Mouse (Mus musculus): ENCODE results near the gene Taar7b. TPM values are rescaled to one million over a fixed set of nuclear protein-coding genes. Genes with fewer than 3 reads are reported as not detected.

Gene Taar7b
- polyA plus RNA-seq (2015; fragmentation: Nextera tagmentation; extraction: Ambion mirVana), result 0.15 TPM in 1 of 2 replicates, not detected in the other

DNA sequence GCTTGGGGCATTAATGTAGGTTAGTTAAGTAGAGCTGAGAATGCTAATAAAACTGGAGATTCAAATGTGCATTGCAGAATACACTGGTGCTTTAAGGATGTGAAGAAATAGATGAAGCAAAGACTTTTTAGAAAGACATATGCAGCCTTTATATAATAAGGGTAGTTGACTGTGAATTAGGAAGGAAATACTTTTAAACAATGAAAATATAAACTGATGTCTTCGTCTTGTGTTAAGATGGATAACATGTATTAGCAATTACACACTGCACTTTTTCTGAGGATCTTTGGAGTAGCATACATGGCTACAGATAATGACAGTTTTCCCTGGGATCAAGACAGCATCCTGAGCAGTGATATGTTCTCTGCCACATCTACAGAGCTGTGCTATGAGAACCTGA is at the start of gene Taar7b:
TSS of gene Taar7b (plus strand) at position 301 of the 400 bp plus-strand sequence.
- H3K4me3 ChIP-seq (replicated peaks), result no peak within 1 kb of the TSS
- no peak within 1 kb of the TSS for H3K9ac ChIP-seq
- H3K36me3 ChIP-seq, result no peaks in the 10 kb centered on the region
- H3K4me1 ChIP-seq, result no peaks in the 10 kb centered on the region
- 80% methylated on average over 1 of the region's 1 CpGs for WGBS
- no peaks in the 10 kb centered on the region for H3K27me3 ChIP-seq
- no peak for ATAC-seq (ENCODE audit: insufficient number of reproducible peaks, low FRiP score, low TSS enrichment, low read depth)
- no peak within 1 kb of the TSS for H3K4me2 ChIP-seq (replicated peaks)
- H3K9me3 ChIP-seq (replicated peaks), result no peaks in the 10 kb centered on the region
- no peak within 1 kb of the TSS for H3K27ac ChIP-seq (replicated peaks)

DNA sequence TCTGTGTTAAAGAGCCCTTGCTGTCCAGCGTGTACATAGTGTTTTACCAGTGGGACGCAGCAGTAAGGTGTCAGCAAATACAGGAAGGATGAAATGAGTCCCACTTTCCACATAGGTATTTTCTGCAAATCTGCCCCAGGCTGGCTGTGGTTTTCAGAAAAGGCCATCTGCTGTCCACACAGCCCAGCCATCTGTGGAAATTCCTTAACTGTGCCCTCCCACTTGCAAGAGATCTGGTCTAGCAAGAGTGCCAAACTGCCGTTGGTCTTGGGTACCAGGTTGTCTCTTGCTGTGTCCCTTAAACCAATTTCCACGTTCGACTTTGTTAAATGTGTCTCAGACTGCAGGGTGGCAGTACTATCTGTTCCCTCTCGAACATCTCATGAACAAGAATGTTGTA is 48.0 kb upstream of the Taar7b start:
- no peaks in the 10 kb centered on the region for H3K27me3 ChIP-seq
- no peaks in the 10 kb centered on the region for H3K36me3 ChIP-seq
- H3K27ac ChIP-seq (replicated peaks), result no peak overlapping the region
- H3K4me3 ChIP-seq (replicated peaks), result no peak overlapping the region
- WGBS, result 76% methylated on average over 6 of the region's 6 CpGs
- H3K4me1 ChIP-seq, result no peaks in the 10 kb centered on the region
- no peak overlapping the region for H3K9ac ChIP-seq
- no peak for ATAC-seq (ENCODE audit: insufficient number of reproducible peaks, low FRiP score, low TSS enrichment, low read depth)
- no peak overlapping the region for H3K4me2 ChIP-seq (replicated peaks)
- no peaks in the 10 kb centered on the region for H3K9me3 ChIP-seq (replicated peaks)

DNA sequence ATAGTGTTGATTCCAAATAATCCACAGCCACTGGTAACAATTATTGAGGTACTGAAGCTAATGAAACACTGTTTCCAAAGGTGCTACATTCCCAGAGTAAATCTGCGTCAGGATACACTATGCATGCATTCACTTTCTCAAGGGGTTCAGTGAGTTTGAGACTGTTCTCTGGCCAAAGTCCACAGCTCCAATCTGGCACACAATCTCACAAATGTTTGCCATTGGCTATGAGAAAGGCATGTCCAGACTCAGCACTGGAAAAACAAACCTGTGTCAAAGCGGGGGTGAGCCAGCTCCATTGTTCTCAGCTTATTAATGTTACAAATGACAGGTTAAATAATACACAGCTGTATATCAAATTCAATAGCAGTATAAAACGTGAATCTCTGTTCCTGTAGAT is 40.7 kb upstream of the Taar7b start:
- H3K4me3 ChIP-seq (replicated peaks), result no peak overlapping the region
- no peaks in the 10 kb centered on the region for H3K9me3 ChIP-seq (replicated peaks)
- no peak overlapping the region for H3K4me2 ChIP-seq (replicated peaks)
- ATAC-seq (ENCODE audit: insufficient number of reproducible peaks, low FRiP score, low TSS enrichment, low read depth), result no peak
- H3K4me1 ChIP-seq, result no peaks in the 10 kb centered on the region
- no peak overlapping the region for H3K27ac ChIP-seq (replicated peaks)
- 45% methylated on average over 3 of the region's 3 CpGs for WGBS
- H3K36me3 ChIP-seq, result no peaks in the 10 kb centered on the region
- H3K9ac ChIP-seq, result no peak overlapping the region
- H3K27me3 ChIP-seq, result no peaks in the 10 kb centered on the region

DNA sequence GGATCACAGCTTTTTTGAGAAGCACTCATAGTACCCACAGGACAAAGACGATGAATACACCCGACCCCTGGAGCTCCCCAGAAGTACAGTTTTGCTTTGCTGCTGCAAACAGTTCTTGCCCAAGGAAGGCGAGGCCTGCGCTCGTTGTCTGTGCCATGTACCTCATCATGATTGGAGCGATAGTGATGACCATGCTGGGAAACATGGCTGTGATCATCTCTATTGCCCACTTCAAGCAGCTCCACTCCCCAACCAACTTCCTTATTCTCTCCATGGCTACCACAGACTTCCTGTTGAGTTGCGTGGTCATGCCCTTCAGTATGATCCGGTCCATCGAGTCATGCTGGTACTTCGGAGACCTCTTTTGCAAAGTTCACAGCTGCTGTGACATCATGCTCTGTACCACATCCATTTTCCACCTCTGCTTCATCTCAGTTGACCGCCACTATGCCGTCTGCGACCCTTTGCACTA is 39.3 kb upstream of the Taar7b start, which contains the start of gene Taar4:
TSS of gene Taar4 (plus strand) at position 51 of the 472 bp plus-strand sequence.
- 96% methylated on average over 13 of the region's 13 CpGs for WGBS
- ATAC-seq (ENCODE audit: insufficient number of reproducible peaks, low FRiP score, low TSS enrichment, low read depth), result no peak
- Histone ChIP-seq H3K27ac (replicated peaks) (no peak within 1 kb of the TSS), H3K4me3 (replicated peaks) (no peak within 1 kb of the TSS), H3K4me1 (no peaks in the 10 kb centered on the region), H3K27me3 (no peaks in the 10 kb centered on the region), H3K9ac (no peak within 1 kb of the TSS), H3K4me2 (replicated peaks) (no peak within 1 kb of the TSS), H3K36me3 (no peaks in the 10 kb centered on the region), H3K9me3 (replicated peaks) (no peaks in the 10 kb centered on the region)

DNA sequence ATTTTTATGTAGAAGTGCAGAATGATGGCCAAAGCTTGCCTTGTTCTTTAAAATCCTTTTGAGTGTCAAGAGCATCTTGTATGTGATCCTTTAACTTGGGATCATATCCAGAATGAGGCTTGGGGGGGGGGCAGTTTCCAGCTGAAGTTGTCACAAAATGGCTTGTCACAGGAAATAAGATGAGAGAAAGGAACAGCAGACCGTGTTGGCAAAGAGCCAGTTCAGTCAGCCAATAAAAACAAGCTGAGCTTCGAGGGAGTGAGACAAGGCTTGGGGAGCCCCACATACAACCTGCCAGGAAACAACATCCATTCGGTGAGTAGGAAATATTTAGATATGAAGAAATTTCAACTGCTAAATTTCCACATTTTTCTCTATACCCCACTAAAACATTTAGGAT is 36.3 kb upstream of the Taar7b start:
- H3K9ac ChIP-seq, result no peak overlapping the region
- no peak for ATAC-seq (ENCODE audit: insufficient number of reproducible peaks, low FRiP score, low TSS enrichment, low read depth)

DNA sequence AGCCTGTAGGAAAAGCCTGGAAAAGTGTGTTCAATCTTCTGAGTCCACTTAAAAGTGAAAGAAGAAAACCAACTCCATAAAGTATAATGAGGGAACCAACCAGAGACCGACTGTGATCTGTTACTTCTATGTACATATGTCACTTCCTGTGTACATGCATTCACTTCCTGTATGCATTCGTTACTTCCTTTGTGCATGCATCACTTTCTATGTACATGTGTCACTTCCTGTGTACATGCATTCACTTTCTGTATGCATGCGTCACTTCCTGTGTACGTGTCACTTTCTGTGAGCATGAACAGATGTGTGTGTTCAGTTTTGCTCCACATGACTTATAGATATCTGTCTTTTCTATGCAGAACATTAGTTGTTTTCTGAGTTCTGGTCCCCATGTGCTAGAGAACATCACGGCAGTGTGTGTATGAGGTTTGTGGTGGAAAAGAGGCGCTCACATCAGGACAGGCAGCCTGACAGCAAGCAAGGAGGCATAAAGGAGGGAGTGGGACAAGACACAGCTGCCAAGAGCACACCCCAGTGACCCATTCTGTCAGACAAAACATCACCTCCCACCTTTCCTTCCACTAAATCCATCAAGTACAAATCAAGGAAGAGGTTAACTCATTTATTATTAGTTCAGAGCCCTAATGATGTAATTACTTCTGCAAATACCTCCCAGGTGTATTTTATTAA is 34.7 kb upstream of the Taar7b start:
- Histone ChIP-seq H3K36me3 (no peaks in the 10 kb centered on the region), H3K4me3 (replicated peaks) (no peak overlapping the region), H3K27ac (replicated peaks) (no peak overlapping the region), H3K9me3 (replicated peaks) (no peaks in the 10 kb centered on the region), H3K4me2 (replicated peaks) (no peak overlapping the region), H3K27me3 (no peaks in the 10 kb centered on the region), H3K4me1 (no peaks in the 10 kb centered on the region), H3K9ac (no peak overlapping the region)
- ATAC-seq (ENCODE audit: insufficient number of reproducible peaks, low FRiP score, low TSS enrichment, low read depth), result no peak
- WGBS, result 81% methylated on average over 6 of the region's 6 CpGs

More for the DNA sequence above, 36.3 kb upstream of the Taar7b start:
- Histone ChIP-seq H3K4me1 (no peaks in the 10 kb centered on the region), H3K9me3 (replicated peaks) (no peaks in the 10 kb centered on the region), H3K27ac (replicated peaks) (no peak overlapping the region), H3K4me2 (replicated peaks) (no peak overlapping the region), H3K27me3 (no peaks in the 10 kb centered on the region), H3K4me3 (replicated peaks) (no peak overlapping the region), H3K36me3 (no peaks in the 10 kb centered on the region)
- 41% methylated on average over 3 of the region's 3 CpGs for WGBS

DNA sequence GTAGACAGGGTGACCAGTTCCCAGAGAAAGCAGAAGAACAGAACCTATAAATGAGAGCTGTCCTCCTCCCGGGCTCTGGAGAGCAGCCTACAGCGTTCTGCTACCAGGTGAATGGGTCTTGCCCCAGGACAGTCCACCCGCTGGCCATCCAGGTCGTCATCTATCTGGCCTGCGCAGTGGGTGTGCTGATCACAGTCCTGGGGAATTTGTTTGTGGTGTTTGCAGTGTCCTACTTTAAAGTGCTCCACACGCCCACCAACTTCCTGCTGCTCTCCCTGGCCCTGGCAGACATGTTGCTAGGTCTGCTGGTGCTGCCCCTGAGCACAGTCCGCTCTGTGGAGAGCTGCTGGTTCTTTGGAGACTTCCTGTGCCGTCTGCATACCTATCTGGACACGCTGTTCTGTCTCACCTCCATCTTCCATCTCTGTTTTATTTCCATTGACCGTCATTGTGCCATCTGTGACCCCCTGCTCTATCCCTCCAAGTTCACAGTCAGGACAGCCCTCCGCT is 29.0 kb upstream of the Taar7b start, which contains the start of gene Taar5:
TSS of gene Taar5 (plus strand) at position 51 of the 510 bp plus-strand sequence.
- Histone ChIP-seq H3K4me1 (no peaks in the 10 kb centered on the region), H3K4me2 (replicated peaks) (no peak within 1 kb of the TSS), H3K9me3 (replicated peaks) (no peaks in the 10 kb centered on the region), H3K36me3 (no peaks in the 10 kb centered on the region), H3K9ac (no peak within 1 kb of the TSS), H3K27me3 (no peaks in the 10 kb centered on the region), H3K27ac (replicated peaks) (no peak within 1 kb of the TSS), H3K4me3 (replicated peaks) (no peak within 1 kb of the TSS)
- no peak for ATAC-seq (ENCODE audit: insufficient number of reproducible peaks, low FRiP score, low TSS enrichment, low read depth)
- WGBS, result 88% methylated on average over 11 of the region's 11 CpGs

DNA sequence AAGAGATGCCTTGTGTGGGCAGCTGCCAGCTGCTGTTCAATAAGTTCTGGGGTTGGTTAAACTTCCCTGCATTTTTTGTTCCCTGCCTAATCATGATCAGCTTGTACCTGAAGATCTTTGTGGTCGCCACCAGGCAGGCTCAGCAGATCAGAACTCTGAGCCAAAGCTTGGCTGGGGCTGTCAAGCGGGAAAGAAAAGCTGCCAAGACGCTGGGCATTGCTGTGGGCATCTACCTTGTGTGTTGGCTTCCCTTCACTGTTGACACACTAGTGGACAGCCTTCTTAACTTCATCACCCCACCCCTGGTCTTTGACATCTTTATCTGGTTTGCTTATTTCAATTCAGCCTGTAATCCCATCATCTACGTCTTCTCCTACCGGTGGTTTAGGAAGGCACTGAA is 28.5 kb upstream of the Taar7b start:
- Histone ChIP-seq H3K27me3 (no peaks in the 10 kb centered on the region), H3K4me1 (no peaks in the 10 kb centered on the region), H3K27ac (replicated peaks) (no peak overlapping the region), H3K9me3 (replicated peaks) (no peaks in the 10 kb centered on the region), H3K4me2 (replicated peaks) (no peak overlapping the region), H3K36me3 (no peaks in the 10 kb centered on the region), H3K9ac (no peak overlapping the region), H3K4me3 (replicated peaks) (no peak overlapping the region)
- WGBS, result 81% methylated on average over 5 of the region's 5 CpGs
- ATAC-seq (ENCODE audit: insufficient number of reproducible peaks, low FRiP score, low TSS enrichment, low read depth), result no peak

DNA sequence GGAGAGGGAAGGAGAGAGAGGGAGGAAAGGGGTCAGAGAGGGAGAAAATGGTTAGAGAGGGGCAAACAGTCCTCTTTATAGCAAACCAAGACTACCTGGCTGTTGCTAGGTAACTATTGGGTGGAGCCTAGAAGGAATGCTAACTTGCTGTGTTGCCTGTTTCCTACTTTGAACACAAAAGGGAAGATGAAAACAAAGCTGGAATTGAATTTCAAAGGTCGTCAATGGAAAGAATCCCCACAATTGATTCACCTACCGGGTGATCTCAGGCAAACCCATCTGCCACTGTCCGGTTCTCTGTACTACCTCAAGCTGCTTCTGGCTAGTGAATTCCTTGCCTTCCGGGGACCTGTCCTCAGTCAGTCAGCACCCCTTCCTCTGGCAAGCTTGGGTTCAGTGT is 21.8 kb upstream of the Taar7b start:
- no peaks in the 10 kb centered on the region for H3K9me3 ChIP-seq (replicated peaks)
- ATAC-seq (ENCODE audit: insufficient number of reproducible peaks, low FRiP score, low TSS enrichment, low read depth), result no peak
- no peaks in the 10 kb centered on the region for H3K27me3 ChIP-seq
- WGBS, result 50% methylated on average over 4 of the region's 4 CpGs
- H3K9ac ChIP-seq, result no peak overlapping the region
- no peak overlapping the region for H3K4me2 ChIP-seq (replicated peaks)
- H3K36me3 ChIP-seq, result no peaks in the 10 kb centered on the region
- no peak overlapping the region for H3K4me3 ChIP-seq (replicated peaks)
- no peaks in the 10 kb centered on the region for H3K4me1 ChIP-seq
- no peak overlapping the region for H3K27ac ChIP-seq (replicated peaks)

DNA sequence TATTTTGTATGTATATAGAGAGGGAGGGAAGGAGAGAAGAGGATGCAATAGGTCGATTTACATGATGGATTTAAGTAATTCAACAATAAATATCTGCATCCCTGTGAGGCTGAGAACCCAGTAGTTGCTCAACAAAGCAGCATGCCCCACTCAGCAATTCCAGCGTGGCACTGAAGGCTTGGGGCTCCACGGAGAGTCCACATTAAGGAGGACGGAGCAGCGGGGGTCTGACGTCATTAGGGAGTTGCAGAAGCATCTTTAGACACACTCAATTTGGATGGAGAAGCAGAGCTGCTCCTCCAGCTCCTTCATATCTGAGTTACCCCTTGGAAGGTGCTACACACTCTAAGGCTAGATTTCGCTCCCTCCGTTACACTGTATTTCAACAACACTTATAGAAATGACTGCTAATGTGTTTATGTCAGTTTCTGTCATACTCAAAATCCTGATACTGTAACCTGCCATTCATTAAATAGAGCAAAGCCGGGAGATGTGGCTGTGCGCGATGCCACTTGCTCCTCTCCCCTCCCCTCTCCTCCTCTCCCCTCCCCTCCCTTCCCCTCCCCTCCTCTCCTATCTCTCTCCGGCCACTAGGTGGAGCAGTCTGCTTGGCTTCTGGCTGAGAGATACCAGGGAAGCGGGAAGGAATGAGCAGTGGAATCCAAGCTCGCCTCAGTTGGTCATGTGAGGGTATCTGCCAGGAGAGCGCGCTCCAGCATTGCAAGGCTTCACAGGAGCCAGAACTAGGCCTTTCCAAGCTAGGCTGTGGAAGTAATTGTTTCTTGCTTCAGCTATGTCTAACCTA is 20.6 kb upstream of the Taar7b start:
- no peaks in the 10 kb centered on the region for H3K27me3 ChIP-seq
- no peak overlapping the region for H3K4me2 ChIP-seq (replicated peaks)
- no peaks in the 10 kb centered on the region for H3K4me1 ChIP-seq
- WGBS, result 42% methylated on average over 16 of the region's 16 CpGs
- H3K36me3 ChIP-seq, result no peaks in the 10 kb centered on the region
- H3K4me3 ChIP-seq (replicated peaks), result no peak overlapping the region
- no peak overlapping the region for H3K27ac ChIP-seq (replicated peaks)
- H3K9me3 ChIP-seq (replicated peaks), result no peaks in the 10 kb centered on the region
- ATAC-seq (ENCODE audit: insufficient number of reproducible peaks, low FRiP score, low TSS enrichment, low read depth), result no peak
- no peak overlapping the region for H3K9ac ChIP-seq

DNA sequence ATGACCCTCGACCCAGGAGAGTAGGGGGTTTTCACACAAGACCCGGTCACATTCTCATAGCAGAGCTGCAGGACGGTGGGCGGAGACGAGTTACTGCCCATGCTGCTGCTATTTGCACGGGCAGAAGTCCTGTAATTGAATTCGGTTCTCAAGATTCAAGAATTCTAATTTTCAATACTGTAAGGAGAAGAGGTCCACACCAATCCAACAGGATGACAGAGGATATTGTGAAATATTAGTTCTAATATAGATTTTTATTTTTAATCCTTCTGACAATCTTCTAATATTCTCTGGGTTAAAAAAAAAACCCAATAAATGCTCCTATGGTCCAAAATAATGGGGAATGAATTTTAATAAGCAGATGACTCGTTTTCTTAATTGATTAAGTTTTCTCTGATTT is 14.2 kb upstream of the Taar7b start, which contains the start of gene Taar6:
TSS of gene Taar6 (minus strand) at position 101 of the 400 bp plus-strand sequence.
- 76% methylated on average over 8 of the region's 8 CpGs for WGBS
- no peak for ATAC-seq (ENCODE audit: insufficient number of reproducible peaks, low FRiP score, low TSS enrichment, low read depth)
- Histone ChIP-seq H3K27ac (replicated peaks) (no peak within 1 kb of the TSS), H3K4me2 (replicated peaks) (no peak within 1 kb of the TSS), H3K9ac (no peak within 1 kb of the TSS), H3K27me3 (no peaks in the 10 kb centered on the region), H3K4me1 (no peaks in the 10 kb centered on the region), H3K36me3 (no peaks in the 10 kb centered on the region), H3K9me3 (replicated peaks) (no peaks in the 10 kb centered on the region), H3K4me3 (replicated peaks) (no peak within 1 kb of the TSS)
